Mouse (Mus musculus): ENCODE measurements around the gene Csnk1e.

Gene Csnk1e

DNA sequence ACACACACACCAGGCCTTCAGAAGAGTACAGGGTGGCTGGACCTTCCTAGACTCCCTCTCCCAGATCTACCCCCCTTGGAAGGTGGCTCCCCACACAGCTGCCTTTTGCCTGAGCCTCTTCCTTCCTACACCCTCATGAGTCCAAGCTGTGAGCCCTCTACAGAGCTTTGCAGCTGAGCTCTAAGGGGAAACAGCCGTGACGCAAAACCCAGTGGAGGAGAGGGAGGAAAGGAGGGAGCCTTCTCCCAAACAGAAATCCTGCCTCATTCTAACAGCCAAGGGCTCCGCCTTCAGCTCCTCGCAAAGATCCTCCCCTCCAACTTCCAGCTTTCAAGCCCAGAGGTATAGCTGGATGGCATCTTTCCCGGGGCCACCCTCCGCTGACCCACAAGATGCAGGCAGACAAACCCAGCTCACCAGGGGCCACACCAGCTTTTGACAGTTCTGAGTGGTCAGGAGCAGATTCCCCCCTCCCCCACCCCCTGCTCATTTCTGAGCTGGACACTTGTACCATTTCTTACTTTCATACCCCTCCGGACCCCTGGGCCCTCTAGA lies 11.4 kb downstream of the Csnk1e start:
- in situ Hi-C loops (cut with MboI, MseI): no loop called here

DNA sequence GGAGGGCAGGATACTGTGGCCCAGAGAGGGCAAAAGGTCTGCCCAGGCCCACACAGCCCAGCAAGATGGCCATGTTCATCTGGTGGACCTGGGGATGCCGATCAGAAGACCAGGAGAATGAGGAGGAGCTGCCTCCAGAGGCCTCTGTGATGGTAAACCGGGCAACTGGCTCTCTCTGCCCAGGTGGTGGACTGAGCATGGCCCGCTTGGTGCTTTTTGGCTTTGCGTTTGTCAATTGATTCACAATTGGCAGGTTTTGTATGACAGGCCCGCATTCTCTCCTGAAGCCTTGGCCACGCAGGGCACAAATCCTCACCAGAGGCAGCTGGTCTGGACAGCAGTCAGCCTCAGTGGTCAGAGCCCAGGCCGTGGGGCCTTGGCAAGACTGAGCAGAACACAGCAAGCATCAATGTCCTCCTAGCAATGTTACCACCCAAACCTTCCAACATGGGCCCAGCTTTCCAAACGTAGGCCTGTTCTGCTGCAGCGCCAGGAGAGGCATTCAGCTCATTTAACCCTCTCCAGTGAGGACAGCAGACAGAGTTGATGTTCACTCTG lies 12.3 kb downstream of the Csnk1e start:
- in situ Hi-C loops (cut with MboI, MseI): no loop called here

DNA sequence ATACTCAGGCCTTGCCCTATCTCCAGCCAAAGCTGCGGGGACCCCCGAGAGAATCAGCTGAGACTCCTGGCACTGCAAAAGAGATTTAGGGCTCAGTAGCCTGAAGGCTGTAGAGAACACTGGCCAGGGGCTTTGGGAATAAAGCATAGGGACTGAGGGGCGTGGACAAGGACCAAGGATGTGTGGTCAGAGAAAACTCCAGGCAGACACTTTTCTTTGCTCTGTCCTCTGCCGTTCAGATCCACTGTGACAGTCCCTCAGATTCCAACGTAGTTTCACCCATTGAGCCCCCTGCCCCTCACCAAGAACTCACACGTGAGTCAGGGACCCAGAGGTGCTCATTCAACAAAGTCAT lies 13.1 kb downstream of the Csnk1e start:
- in situ Hi-C loops (cut with MboI, MseI): no loop called here

DNA sequence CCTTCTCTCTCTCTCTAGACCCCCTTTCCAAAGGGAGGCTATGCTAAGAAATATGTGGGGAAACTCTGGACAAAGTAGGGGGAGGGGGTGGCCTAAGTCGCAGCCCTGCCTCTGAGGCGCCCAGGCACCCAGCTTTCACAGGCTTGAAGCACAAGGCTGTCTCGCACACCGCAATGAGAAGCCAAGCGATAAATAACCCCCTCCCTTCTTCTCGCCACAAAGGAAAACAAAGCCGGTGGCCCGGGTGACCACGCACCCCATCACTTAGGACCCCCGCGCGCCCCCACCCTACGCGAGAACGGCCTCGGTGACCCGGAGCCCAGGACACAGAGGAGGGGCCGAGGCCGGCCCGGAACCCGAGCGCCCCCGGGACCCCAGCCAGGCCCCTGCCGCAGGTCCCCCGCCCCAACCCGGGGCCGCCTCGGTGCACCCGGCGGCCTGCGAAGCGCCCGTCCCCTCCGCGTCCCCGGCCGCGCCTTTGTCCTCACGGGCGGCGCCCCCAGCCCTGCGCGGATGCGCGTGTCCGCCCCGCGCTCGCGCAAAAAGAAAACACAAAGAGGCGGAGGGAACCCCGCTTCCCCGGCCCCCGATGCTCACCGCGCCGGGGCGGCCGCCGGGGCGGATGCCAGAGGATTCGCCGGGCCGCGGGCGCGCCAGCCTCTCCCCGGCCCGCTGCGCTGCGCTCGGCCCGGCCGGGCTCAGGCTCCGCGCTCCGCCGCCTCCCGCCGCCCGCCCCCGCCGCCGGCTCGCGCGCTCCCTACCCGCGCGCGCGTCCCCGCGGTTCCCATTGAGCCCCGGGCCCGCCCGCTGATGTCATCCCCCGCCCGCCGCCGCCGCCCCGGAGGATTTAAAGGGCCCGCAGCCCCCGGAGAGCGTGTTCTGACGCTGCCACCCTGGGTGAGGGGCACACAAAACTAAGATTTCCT lies 13.8 kb downstream of the Csnk1e start:
- in situ Hi-C loops (cut with MboI, MseI): no loop called here

DNA sequence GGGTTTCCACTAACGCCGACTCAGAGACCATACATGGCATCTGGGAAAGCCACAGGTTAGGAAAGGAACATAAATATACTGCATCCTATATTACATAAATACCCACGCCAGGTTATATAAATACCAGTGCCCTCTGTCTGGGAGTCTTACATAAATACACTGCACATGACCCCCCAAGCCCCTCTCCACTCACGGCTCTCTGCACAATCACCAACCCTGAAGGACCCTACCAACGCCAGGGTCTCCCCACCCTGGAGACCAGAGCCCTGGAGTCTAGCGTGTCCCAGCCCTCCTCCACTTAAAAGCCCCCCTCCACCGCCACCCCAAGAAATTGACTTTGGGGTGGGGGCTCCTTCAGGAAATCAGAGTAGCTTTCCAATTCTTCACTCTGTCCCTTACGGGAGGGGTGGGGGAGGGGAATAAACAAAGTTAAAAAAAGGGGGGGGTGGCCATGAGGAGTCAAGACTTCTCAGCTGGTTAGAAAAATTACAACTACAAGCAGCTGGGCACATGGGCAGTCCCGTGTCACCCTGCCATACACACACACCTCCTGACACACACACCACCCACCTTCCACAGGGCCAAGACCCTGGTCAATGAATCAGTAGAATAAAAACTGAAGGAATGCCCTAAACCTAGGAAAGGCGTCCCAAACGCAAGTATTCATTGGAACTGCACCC lies 14.6 kb downstream of the Csnk1e start:
- in situ Hi-C loops (cut with MboI, MseI): no loop called here

DNA sequence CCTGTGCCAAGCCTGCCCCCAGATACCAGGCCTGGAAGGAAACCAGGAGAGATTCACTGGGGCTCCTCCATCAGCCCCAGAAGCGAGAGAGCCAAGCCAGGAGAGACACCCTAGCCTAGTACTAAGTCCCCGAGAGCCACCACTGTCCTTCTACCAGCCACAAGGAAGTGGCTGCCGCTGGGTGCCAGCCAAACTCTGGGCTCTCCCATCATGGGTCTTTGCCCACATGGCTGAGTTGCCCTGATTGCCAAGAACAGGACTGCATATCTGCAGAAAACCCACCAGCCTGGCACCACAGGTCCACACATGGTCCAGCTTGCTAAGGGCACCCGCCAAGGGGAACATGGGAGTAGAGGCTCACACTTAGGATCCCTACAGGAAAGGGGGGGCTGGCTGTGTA lies 15.1 kb downstream of the Csnk1e start:
- in situ Hi-C loops (cut with MboI, MseI): no loop called here

DNA sequence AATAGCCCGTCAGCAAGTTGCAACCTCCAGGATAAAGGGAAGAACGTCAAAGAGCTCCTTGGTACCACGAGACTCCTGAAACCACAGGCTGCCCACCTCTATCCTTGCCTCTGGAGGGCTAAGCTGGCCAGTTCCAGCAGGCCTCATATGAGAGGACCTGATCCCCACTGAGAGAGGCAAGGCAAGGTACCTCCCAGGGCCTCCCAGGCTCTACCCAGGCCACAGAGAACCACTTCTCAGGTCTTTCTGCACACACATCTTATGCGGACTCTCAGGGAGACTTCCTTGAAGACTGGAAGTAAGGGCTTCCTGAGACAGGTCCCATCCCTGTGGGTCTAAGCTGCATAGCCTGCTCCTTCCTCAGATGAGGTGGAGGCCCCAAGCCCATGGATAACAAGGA lies 16.0 kb downstream of the Csnk1e start:
- in situ Hi-C loops (cut with MboI, MseI): no loop called here

DNA sequence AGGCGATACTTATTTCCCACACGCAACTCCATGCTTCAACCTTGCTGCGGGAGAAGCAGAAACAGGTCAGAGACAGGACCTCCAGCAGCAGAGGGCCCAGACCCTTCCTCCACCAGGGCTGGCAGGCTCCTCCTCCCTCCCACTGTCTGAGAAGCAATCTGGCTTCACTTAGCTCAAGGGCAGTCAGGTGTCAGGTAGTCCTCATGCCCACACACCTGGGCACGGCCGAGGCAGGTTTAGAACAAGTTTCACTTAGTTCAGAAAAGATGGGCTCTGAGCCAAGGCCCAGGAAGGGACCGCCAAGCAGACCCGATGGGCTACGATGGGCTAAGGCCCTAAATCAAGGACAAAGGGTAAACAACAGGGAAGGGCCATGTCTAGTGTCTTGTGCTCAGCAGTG lies 16.6 kb downstream of the Csnk1e start:
- in situ Hi-C loops (cut with MboI, MseI): no loop called here

DNA sequence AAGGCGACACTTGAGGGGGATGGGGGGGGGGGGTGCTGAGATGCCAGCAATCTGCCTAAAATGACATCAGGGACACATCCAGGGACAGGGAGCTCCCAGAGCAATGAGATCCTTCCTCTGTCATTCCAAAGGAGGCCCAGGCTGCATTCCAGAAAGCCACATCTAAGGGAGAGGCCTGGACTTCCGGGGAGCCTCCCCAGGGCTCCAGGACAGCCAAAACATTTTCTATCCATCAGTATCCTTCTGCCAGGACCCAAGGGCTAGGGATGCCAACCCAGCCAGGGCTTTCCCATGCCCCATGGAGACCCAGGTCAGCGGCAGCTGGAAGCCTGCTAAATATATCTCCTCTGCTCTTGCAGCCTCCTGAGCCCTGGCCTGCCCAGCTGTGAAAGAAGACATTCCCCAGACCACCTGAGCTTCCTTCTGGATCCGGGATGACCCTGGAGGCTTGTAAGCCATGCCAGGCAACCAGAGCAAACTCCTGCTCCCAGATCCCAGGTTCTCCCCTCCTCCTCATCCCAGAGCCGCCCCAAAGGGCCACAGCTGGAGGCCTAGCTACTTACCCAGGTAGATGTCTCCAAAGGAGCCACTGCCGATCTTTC lies 17.1 kb downstream of the Csnk1e start:
- in situ Hi-C loops (cut with MboI, MseI): no loop called here

DNA sequence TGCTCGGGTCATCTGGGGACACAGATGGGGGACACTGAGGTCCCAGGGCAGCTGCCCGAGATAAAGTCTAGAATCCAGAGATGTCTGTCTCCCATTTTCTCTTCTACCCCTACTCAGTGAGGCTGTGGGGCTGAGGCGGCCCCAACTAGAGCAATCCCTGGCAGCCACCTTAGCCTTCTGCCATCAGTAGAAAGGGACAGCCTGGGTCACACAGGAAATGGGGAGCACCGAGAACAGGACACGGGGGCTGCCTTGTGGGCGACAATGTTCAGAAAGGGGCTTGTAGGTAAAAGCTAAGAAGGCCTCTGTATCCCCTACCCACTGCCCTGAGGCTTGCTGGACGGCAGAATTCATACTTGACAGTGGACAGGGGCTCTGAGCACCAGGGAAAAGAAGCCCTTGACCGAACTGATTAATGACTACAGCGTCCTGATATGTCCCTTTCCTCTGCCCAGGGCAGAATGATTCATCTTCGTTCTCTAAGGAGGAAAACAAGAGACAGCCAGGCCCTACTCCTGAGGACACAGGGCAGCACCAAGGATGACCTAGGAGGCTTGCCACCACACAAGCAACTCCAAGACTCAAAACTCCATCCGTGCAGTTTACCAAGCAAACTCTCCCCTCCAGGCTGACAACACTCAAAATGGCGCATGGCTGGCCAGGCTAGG lies 17.7 kb downstream of the Csnk1e start:
- in situ Hi-C loops (cut with MboI, MseI): no loop called here

DNA sequence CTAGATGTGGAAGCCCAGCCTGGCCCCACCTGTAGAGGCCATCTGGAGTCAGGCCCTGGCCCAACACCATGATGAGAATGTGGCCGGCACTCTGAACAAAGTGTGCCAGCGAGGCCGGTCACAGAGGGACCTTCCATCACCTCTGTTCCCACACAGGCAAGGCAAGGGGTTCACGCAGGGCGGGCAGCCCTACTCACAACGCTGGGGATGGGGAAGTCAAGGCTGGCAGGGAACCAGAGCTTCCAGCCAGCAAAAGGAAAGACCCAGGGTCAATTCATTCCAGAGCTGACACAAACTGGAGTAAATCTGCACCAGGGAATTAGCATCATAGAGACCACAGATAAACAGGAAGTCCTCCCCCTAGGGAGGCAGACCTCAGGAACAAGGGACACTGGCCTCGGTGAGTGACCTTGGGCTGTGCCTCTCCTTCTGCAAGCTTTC lies 18.9 kb downstream of the Csnk1e start:
- in situ Hi-C loops (cut with MboI, MseI): no loop called here

DNA sequence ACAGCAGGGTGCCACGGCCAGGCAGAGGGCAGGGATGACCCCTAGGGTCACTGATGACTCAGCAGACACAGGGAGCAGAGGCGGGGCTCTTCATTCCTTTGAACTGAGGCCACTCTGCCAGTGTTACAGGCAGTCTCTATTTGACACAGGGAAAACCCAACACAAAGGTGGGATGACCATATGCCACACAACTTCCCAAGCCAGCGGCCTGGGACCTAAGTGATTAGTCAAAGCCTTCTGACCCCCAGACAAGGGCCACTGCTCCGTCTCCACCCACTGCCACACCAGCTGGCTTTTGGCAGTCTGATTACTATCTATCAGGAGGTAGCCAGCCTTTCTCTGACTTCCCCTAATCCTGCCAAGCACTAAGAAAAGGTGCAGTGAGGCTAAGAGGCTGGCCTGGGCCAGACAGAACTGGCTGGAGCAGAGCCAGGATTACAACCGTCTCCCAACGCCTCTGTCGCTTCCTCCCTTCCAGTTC lies 20.1 kb downstream of the Csnk1e start:
- in situ Hi-C loops (cut with MboI, MseI): no loop called here

DNA sequence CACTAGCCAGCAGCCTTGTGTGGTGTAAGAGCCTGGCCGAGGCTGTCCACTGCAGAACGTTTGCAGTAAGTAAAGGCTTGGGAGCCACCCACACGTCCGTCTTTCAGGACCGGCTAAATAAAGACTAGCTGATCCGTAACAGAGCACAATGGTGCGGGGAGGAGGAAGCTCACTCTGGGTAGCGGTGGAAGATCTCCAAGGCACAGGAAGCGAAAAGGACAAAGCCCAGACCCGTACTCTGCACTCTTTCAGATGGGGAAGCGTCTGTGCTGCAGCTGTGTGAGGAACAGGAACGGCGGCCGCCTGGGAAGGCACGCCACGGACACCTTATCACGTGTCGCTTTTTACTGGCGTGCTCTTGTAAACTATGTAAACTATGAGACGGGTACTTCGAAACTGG lies 22.5 kb downstream of the Csnk1e start:
- in situ Hi-C loops (cut with MboI, MseI): no loop called here

DNA sequence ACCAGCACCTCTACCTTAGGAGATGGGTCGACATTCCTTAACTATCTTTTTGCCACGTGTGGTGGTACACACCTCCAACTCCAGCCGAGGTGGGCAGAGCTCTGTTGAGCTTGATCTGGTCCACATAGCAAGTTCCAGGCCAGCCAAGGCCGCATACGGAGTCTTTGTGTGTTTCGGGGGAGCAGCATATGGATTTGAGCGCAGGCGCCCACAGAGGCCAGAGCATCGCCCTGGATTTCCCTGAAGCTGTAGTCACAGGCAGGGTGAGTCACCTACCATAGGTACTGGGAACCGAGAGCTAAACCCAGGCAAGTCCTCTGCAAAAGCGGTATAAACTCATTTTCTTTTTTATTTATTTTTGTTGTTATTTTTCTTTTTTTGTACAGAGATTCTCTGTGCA lies 23.0 kb downstream of the Csnk1e start:
- in situ Hi-C loops (cut with MboI, MseI): no loop called here

DNA sequence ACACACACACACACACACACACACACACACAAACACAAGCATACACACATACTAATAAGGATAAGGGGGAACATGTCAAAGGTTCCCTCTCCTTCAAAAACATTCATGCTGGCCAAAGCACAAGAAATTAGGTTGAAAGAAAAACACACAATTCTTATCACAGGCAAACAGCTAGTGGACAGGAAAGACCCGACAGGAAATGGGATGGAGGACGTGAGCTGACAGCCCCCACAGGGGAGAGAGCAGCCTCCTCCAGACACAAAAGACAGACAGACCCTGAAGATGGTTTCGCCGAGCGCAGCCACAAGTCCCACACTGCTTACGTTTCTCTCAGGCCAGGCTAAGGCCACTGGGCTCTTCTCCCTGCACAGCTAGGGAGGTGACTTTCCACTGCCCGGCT lies 23.4 kb downstream of the Csnk1e start:
- in situ Hi-C loops (cut with MboI, MseI): no loop called here

DNA sequence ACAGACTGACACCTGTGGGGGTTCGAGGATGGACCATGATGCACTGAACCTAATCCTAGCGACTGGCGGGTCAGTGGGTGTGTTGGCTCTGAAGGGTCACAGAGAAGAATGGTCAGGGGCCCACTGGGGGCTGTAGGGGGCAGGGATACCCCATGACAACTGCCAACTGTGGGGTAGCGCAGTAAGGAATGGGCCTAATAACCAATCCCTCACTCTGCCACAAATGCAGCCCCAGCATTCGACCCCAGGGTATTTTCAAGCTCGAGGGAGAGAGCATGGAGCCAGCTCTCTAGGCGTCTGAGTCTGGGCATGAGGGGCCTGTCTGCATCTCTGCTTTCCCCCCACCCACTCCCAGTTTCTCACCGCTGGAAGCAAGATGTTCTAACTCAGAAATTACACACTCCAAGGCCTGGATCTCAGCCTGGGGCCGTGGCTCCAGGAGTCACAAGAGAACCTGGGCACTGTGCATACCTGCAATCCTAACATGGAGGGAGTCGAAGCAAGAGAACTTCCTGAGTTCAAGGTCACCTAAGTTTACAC lies 24.8 kb downstream of the Csnk1e start:
- in situ Hi-C loops (cut with MboI, MseI): no loop called here

DNA sequence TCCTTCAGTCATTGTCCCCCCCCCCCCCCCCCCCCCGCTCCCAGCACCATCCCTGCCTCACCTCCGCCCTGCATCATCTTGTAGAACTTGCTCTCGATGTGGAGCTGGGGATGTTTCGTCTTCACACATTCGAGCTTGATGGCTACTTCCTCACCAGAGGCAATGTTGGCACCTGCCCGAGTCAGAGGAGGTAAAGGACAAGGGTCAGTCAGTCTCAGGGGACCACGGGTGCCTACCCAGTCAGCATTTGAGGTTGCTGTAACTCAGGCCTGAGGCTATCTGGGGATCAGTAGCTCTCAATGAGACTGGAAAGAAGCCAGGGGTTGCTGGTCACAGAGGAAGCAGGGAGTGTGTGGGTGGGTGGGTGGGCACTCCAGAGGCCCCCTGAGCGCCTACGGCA lies 25.4 kb downstream of the Csnk1e start:
- in situ Hi-C loops (cut with MboI, MseI): no loop called here

DNA sequence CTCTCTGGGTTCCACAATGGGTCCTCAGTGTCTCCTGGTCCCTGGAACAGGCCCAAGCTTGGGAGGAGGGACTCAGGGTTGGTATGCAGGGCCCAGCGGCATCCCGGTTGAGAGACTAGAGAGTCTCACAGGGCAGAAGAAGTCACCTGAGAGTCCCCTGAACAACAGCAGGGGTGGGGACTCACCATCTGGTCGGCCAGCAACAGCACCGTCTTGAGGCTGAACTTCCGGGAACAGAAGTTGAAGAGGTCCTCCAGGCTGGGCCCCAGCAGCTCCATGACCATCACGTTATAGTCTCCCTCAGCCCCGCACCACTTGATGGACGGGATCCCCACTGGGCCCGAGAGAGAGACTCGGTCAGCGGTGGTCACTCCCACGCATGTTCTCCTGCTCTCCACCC lies 25.8 kb downstream of the Csnk1e start:
- in situ Hi-C loops (cut with MboI, MseI): no loop called here

DNA sequence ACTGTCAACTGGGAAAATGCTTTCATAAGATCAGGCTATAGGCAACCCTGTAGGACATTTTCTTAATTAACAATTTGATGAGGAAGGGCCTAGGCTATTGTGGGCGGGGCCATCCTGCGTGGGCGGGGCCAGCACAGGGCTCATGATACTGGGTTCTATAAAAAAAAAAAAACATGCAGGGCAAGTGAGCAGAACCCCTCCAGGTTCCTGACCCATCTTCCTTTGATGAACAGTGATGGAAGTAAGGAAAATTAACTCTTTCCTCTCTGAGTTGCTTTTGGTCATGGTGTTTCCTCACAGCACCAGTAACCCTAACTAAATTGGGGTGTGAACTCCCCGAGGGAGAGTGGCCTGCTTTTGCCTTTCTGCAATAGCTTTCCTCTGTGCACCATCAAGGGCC lies 26.8 kb downstream of the Csnk1e start:
- in situ Hi-C loops (cut with MboI, MseI): no loop called here

DNA sequence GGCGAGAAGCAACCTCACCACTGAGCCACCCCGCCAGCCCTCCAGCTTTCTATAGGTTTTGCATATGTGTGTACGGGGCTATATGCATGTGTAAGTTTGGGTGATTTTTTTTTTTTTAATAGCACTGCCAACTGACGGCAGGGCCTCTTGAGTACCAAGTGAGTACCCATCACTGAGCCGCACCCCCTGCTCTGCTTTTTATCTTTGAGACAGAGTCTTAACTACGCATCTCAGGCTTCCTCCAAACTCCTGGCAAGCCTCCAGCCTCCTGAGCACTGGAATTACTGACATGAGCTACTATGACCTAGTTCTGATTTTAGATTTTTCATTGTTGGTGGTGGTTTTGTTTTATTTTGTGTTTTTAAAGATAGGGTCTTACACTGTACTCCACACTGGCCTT lies 27.9 kb downstream of the Csnk1e start:
- in situ Hi-C loops (cut with MboI, MseI): no loop called here

DNA sequence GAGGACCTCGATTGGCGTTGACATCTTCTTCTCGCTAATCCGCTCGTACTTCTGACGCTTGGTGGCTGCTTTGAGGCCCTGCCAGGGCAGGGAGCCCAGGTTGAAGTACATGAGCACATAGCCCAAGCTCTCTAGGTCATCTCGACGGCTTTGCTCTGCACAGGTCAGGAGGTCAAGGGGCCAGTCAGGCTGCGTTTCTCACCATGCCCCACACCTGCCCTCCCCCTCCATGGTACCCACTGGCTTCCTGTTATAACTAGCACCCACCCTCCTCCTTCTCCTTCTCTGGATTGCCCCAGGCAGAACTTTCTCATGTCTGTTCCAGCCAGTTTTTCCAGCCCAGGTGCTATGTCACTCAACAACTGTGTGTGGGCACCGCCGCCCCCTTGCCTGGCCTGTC lies 29.9 kb downstream of the Csnk1e start:
- in situ Hi-C loops (cut with MboI, MseI): no loop called here

Data from regulatory T cell (primary cell).